Mouse (Mus musculus) monocyte, adult 5-6 weeks (primary cell): ENCODE measurements around the gene Zmynd8. TPM values are rescaled to one million over a fixed set of nuclear protein-coding genes. Genes with fewer than 3 reads are reported as not detected.

Source experiments
- ATAC-seq: fragments of 153-309, 156-312 bp; replicated peaks from 2 replicates; pipeline ENCODE4 v1.8.0; 2017; ENCODE audit warnings: mild to moderate bottlenecking; ENCODE audit not compliant: low TSS enrichment, insufficient number of reproducible peaks, severe bottlenecking, poor library complexity, low FRiP score
- total RNA-seq: library from RNA; stranded (forward); fragments of 200-1000, 200-491, 200-594 nt; gene quantifications from 3 replicates; pipeline ENCODE4 v1.2.3, GENCODE M21; 2017

Gene Zmynd8
- total RNA-seq, result 42.6 to 54.2 TPM (median 44.4 TPM) in 3 replicates

DNA sequence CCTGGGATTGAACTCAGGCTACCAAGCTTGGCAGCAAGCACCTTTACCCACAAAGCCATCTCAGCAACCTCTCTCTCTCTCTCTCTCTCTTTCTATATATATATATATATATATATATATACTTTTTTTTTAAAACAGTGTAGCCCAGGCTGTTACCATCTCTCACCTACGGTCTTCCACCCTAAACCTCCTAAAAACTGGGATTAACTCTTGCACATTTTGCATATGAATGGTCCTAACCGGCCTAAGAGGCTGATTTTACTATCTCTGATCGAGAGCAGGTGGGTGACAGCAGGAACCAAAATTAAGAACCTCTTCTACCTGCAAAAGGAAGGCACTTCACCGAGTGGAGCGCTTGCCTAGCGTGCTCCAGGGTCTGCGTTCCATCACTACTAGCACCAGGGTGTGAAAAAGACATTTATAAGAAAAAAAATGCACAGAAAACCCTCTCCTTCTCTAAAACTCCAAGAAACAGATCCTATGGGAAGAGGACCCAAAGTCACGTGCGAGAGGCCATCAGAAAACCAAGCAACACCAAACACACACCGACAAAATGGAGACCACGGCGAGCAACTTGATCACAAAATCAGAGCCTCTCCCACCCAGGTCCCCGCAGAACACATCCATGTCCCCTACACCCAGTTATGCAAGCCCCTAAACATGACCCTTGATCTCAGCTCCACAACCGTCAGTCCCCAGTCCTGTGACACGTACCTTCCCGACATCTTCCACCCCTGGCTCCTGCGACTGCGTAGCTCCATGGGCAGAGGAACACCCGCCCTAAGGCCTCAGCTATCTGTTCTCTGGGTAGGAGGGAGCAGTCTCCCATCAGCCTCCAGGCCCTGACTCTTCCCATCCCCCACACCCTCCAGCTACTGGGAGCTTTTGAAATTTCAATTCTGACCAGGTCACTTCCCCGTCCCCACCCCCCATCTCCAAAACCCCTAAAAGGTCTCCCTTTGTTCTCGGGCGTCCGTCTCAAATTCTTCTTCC is at the start of gene Zmynd8:
Zmynd8 (minus strand) TSS at position 815 of the 993 bp plus-strand sequence.
- no peak for ATAC-seq

DNA sequence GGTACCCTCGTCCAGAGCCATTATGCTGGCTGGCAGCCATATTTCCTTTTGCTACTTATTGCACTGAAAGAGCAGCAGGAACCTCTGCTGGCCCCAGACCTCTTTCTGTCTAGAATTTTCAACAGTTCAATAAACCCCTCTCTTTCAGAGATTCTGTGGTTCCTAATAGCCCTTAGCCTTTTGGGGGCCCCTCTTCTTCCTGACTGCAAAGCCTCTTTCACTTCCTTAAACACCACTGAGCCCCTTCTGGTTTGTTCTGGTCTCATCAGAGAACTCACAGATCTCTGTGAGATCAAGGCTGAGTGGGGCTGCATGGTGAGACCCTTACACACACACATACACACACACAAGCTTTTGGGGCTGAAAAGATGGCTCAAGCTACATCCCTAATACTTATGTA is 49.2 kb upstream of the Zmynd8 start:
- ATAC-seq, result peak; percentile 58

DNA sequence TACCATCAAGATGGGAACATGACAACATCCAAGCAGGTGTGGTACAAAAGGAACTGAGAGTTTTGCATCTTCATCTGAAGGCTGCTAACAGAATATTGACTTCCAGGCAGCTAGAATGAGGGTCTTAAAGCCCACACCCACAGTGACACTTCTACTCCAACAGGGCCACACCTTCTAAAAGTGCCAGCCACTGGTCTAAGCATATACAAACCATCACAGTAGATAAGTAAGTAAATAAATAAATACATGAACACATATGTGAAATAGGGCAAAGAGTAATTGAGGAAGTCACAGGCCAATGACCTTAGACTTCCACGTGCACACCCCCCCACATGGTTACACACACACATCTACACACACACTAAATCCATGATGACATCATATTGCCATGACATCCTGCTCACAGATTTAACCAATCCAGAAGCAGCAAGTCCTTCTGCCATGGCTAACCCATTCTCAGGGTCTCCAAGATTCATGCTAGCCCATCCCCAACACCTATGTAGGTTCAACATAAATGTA is 47.3 kb upstream of the Zmynd8 start:
- peak; percentile 82 for ATAC-seq

DNA sequence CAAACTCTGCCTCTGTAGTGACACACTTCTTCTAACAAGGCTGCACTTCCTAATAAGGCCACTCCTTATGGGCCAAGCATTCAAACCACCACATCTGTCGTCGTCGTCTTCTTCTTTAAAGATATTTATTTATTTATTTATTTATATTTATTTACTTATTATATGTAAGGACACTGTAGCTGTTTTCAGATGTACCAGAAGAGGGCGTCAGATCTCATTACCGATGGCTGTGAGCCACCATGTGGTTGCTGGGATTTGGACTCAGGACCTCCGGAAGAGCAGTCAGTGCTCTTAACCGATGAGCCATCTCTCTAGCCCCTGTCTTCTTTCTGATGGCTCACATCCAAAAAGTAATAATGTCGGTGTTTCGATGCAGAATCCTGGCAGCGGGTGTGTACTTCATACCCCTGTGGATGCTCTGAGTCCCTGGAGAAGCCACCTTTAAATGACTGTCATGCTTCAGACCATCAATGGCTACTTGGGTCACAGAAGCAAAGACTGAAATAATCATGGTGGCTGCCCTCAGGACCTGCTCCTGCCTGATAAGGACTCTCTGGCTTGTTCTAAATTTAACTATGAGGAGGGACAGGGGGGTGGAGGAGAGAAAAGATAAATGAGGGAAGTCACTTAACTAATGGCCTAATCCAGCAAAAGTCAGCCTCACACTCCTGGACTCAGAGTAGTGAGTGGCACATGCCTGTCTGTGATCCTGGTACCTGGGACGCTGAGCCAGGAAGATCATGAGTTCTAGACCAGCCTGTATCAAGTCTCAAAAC is 45.9 kb upstream of the Zmynd8 start:
- ATAC-seq, result no peak

DNA sequence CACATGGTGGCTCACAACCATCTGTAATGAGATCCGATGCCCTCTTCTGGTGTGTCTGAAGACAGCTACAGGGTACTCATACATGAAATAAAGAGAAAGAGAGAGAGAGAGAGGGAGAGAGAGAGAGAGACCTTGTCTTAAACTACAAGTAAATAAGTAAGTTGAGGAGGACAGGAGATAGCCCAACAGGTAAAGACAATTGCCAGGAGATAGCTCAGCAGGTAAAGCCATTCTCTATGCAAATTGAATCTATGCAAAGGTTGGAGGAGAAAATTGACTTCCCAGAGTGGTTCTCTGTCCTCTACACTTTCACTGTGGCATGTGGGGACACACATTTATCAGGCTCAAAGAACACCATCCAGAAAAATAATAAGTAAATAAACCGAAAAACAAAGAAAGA is 44.3 kb upstream of the Zmynd8 start:
- no peak for ATAC-seq

DNA sequence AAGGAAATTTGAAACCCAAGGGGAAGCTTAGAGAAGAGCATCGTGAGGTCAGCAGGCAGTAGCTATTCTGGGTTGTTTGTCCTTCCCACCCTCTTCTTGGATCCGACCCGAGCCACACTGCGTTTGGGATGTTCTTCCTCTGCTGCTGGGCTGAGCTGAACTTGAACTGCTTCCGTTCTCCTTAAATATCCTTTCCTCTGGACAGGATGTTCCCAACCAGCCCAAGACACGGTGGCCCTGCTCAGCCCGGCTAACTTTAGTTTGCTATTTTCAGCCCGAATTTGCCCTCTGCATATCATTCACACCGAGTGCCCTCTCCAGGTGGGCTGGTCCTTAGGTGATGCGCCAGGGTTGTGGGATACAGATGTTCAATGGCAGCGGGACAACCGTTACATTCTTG is 37.3 kb upstream of the Zmynd8 start:
- no peak for ATAC-seq

DNA sequence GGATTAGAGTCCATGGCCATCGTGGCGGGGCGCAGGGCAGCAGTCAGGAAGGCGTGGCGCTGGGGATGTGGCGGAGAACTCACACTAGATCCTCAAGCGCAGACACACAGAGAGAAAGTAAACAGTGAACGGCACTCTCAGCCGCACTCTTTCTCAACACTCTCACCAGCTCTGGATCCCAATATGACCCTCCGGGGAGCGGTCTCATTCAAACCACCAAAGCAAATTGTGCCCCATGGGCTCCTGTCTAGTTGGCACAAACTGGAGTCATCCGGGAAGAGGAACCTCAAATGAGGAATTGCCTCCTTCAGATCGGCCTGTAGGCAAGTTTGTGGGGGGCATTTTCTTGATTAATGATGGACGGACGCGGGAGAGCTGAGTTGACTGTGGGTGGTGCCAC is 28.9 kb upstream of the Zmynd8 start:
- no peak for ATAC-seq

DNA sequence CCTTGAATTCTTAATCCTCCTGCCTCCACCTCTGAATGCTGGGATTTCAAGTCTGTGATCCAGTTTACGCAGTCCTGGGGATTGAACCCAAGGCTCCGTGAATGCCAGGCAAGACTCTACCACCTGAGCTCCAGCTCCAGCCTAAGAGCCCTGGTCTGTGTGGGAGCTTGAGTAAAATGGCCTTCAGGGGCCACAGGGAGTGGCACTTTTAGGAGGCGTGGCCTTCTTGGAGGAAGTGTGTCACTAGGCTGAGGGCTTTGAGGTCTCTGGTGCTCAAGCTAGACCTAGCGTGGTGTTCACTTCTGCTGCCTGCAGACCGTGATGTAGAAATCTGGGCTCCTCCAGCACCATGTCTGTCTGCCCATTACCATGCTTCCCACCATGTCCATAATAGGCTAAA is 27.4 kb upstream of the Zmynd8 start:
- ATAC-seq, result 0 out of 2 replicates have a peak, but pooled peaks have one; percentile 38

DNA sequence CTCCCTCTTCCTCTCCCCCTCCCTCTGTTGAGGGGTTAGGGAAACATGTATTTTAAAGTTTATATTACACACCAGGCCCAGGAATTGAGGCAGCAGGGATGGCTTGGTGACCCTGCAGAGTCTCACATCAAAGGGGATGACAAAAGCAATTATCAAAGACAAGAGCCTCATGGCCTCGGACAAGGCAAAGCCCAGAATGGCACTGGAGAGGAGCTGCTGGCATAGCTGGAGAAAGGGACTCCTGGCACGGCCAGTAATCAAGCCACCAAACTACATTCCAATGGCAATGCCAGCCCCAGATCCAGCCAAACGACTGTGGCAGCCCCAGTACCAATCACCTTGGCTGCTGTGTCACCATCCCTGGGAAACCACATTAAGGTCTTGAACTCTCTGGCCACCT is 26.3 kb upstream of the Zmynd8 start:
- ATAC-seq, result no peak

DNA sequence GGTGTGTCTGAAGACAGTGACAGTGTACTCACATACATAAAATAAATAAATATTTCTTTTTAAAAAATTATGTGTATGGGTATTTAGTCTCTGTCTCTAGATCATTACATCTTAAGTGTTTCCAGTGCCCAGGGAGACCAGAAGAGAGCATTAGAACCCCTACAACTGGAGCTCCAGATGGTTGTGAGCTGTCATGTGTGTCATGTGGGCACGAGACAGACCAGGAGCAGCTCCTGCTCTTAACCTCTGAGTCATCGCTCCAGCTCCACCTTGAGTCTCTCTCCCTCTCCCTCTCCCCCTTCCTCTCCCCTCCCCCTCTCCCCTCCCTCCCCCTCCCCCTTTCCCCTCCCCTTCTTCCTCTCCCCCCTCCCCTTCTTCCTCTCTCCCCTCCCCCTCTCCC is 25.9 kb upstream of the Zmynd8 start:
- ATAC-seq, result no peak

DNA sequence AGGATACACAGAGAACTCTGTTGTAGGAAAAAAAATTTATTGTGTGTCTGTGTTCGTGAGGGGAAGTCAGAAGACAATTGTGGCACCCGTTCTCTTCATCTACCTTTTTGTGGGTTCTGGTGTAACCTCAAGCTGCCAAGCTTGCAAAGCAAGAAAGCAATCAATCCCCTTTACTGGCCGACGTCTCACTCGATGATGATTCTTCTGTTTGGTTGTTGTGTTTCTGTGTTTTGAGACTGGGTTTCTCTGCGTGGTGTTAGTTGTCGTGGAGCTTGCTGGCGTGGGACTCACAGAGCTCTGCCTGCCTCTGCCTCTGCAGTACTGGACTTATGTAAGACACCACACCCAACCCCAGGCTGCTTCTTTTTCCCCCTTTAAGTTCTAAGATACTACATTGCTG is 24.9 kb upstream of the Zmynd8 start:
- ATAC-seq, result no peak

DNA sequence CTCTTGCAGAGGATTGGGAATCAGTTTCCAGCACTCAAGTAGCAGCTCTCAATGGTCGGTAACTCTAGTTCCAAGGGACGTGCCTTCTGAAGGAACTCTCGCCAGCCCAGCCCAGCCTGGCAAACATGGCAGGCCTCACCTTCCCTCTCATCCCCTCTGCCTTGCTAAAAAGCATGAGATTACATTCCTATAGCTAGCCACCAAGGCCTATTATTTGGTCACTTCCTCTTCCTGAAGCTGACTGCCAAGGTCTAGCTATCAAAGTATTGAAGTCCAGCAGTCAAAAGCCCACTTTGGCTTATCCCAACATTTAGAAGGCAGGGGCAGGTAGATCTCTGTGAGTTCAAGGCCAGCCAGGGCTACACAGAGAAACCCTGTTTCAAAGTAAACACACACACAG is 24.2 kb upstream of the Zmynd8 start:
- no peak for ATAC-seq

DNA sequence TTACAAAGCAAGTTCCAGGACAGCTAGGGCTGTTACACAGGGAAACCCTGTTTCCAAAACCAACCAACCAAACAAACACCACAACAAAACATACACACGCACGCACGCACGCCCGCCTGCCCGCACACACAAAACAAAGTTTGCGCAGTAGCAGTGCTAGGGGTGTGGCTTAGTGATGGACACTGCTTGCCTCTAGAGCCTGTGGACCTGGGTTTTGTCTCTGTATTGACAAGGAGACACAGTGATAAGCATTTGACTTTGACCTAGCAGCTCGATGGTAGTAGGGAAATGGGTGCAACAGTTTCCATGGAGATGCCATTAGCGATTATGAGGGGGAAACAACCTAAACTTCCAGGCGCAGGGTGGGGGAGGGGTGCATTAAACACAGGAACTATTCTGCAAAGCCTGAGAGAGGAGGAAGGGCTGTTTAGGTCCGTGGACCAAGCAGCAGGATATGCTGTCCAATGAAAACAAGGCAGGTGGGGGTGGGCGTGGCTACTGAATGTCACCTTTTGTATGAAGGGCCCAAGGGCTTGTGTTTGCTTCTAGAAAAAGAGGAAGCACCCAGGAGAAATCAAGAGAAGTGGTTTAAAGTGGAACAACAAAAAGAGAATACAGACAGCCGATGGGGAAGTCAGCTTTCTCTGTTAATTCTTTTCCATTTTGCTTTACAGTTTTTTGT is 23.4 kb upstream of the Zmynd8 start:
- peak; percentile 77 for ATAC-seq

DNA sequence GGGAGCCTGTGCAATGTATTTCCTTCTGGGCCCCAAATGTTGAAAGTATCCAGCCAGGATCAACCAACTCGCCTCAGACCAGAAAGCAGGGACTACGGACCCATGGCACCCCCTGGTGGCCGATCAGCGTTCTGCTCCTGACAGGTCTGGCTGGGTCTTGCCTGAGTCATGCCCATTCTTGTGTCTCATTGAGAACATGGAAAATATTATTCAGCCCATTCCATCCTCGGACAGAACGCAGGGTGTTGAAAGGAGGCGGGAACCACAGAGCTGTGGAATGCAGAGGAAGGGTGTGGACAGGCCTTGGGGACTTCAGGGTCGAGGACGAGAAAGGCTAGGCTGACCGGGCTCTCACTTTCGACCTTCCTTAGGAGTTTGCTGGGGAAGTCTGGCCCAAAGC is 15.5 kb upstream of the Zmynd8 start:
- ATAC-seq, result peak; percentile 91

DNA sequence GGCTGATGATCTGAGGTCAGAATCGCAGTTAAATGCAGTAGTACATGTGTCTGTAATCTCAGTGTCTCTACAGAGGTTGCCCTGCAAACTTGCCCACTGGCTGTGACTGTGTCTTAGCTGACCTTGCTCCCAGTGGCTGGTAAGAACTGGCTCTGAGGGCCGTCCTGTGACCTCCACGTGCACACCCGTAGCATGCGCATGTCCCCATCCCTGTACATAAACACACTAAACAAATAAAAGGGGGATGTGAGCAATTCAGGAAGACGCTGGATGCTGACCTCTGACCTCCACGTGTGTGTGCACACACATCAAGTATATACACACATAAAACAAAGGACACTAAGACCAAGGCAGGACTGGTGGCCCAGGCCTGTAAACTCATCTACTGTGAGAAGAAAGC is 14.3 kb upstream of the Zmynd8 start:
- no peak for ATAC-seq

DNA sequence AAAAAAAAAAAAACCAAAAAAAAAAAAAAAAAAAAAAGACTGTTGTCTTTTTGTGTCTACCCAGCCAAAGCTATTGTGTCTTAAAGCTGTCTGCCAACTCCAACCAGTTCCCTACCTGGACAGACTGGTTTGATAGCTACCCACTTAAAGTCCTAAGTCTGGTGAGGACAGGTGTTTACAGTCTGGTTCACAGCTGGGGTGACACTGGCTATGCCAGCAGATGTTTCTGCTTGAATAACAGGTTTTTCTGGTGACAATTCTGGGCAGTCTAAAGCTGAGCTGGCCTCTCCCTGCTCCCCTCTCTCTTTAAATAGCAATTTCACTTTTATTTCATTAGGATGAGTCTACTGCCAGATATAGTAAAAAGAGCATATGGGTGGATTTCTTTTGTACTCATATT is 10.9 kb upstream of the Zmynd8 start:
- ATAC-seq, result no peak

DNA sequence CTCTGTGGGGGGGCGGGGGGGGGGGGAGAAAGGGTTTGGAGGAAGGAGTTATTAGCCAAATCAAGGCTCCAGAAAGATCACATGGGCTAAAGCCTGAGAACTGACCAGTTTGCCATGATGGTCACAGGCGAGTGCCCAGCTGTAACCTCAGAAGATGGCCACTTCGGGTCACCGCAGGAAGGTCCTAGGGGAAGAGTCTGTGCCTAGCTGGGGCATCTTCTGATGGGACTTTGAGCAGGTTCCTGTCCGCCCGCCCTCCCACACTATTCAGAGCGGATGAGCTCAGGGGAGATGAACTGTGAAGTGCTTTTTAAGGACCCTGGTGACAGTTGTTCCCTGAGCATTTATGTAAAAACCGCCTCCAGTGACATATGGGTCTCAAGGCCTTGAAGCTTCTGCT is 8.4 kb upstream of the Zmynd8 start:
- no peak for ATAC-seq

DNA sequence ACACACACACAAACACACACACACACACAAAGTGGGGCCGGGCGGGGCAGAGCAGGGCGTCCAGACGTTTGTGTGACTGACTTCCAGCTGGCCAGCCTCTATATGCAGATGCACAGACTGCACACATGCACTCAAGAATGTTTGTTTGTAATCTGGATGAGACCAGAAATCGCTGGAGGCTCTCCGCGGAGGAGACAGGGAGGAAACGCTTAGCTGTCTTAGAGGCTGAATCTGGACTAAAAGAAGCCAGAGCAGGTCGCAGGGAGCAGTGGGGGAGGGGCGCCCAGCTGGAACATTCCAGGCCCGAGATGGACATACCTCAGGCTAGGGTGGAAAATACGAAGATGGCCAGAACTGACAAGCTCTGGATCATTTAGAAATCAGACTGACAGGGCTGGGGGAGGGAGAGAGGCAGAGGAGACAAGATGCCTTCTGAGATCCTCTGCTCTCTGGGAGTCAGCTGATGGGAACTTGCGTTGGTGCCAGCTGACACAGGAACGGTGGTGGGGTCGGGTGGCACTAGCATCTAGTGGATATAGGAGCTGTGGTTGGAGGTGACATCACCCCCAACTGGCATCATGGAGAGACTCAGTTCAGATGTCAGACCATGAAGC is 7.6 kb upstream of the Zmynd8 start:
- ATAC-seq, result no peak

DNA sequence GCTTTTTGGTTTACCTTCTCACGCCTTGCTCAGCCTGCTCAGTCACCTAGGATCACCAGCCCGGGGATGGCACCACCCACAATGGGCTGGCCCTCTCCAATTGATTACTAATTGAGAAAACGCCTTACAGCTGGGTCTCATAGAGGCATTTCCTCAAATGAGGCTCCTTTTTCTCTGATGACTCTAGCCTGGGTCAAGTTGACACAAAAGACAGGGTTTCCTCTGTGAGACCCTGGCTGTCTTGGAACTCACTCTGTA is 2.2 kb upstream of the Zmynd8 start:
- ATAC-seq, result no peak
